Mouse (Mus musculus): ENCODE results near the gene A830005F24Rik. TPM values are rescaled to one million over a fixed set of nuclear protein-coding genes. Genes with fewer than 3 reads are reported as not detected.

The A830005F24Rik gene
- polyA plus RNA-seq (2012; rRNA removed) (0.06 and 0.35 TPM in 2 replicates), polyA plus RNA-seq (2014; fragmentation: Nextera tagmentation; extraction: Ambion mirVana) (0.30 and 0.43 TPM in 2 replicates)

DNA sequence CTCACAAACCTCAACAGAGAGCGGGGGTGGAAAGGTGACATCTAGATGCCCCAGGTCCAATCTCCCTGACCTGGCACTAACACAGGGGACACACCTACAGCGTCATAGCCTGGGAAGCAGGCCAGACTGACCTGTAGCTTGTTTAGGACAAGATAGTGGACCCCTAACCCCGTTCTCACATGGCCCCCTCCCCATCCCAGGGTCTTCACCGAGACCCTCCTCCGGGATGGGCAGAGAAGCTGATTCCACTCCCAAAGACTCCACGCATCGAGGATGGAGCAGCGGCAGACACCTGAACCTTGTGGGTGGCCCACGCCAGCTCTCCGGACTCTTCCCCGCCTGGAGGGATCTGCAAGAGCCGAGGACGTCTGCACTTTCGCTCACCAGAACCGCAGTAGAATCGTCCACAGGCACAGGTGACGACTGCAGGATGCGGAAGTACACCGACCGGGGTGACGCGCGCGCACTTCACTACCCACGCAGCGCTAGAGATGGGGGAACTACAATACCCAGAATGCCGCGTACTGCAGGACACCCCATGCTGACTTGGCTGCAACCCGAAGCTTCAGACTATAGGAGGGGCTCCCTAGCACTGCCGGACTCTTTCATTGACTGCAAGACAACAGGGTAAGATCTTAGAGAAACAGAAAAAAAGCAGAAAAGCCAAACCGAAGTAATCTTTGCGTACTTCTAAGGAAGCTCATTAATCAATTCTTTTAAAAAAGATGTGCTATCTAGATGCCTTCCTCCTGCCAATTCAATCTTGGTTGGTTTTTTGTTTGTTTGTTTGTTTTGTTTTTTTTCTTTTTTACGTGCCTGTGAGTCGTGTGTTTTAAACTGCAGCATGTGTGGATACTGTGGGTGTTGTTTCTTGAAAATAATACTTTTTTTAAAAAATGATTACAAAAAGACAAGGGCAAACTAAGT is at the start of gene A830005F24Rik, which contains the start of gene Zfp169:
A830005F24Rik (plus strand) TSS at position 568 of the 927 bp plus-strand sequence.
Zfp169 (minus strand) TSS at position 449 of the 927 bp plus-strand sequence.
- no peak within 1 kb of the TSS for H3K27ac ChIP-seq
- H3K36me3 ChIP-seq (replicated peaks; ENCODE audit: control insufficient read depth, insufficient read depth, low read depth) = no peaks in the 10 kb centered on the region
- H3K27me3 ChIP-seq (ENCODE audit: control insufficient read depth, insufficient read depth, low read length) = no peaks in the 10 kb centered on the region
- DNase-seq (ENCODE audit: low read depth in 3 of 3, low spot score in 3 of 3) (peak; percentile 67 to 70 (median 70)), ATAC-seq (ENCODE audit: insufficient read depth) (peak; percentile 97)
- H3K9me3 ChIP-seq (ENCODE audit: control insufficient read depth, low read length) = no peaks in the 10 kb centered on the region
- peak within 1 kb of the TSS; percentile 87 for H3K4me2 ChIP-seq (ENCODE audit: low read depth)
- no peak for TF ChIP-seq EP300 (IDR thresholded peaks at IDR 0.05; ENCODE audit: low read depth)
- TF ChIP-seq CTCF (IDR thresholded peaks at IDR 0.05; ENCODE audit: low read depth) = 0 out of 2 replicates have a peak, but pooled peaks have one; percentile 9
- H3K9ac ChIP-seq (replicated peaks) = peak within 1 kb of the TSS; percentile 84
- 2% methylated on average over 34 of the region's 34 CpGs for WGBS (ENCODE audit: insufficient replicate concordance)
- peaks cover 2 to 5% of the 10 kb centered on the region in 2 experiments; a peak in 2 of 4 replicates for H3K4me1 ChIP-seq (replicated peaks; ENCODE audit: control insufficient read depth in 2 of 2, insufficient read depth in 2 of 2, low read length in 1 of 2)
- peak within 1 kb of the TSS; percentile 83 to 89 for H3K4me3 ChIP-seq (ENCODE audit: insufficient read depth in 1 of 2, low read depth in 2 of 2, low read length in 2 of 2)

GRCm38 (mm10) chr13:48464170-48464569 is 49.2 kb upstream of the A830005F24Rik start:
- H3K36me3 ChIP-seq (replicated peaks; ENCODE audit: control insufficient read depth, insufficient read depth, low read depth) = no peaks in the 10 kb centered on the region

GRCm38 (mm10) chr13:48466186-48466585 is 47.2 kb upstream of the A830005F24Rik start:
- H3K4me3 ChIP-seq (ENCODE audit: insufficient read depth in 1 of 2, low read depth in 2 of 2, low read length in 2 of 2) = no peak overlapping the region
- no peak overlapping the region for H3K4me2 ChIP-seq (ENCODE audit: low read depth)
- H3K9ac ChIP-seq (replicated peaks) = no peak overlapping the region
- DNase-seq (ENCODE audit: low read depth in 3 of 3, low spot score in 3 of 3) (no peak), ATAC-seq (ENCODE audit: insufficient read depth) (no peak)
- H3K27me3 ChIP-seq (ENCODE audit: control insufficient read depth, insufficient read depth, low read length) = no peaks in the 10 kb centered on the region
- 55% methylated on average over 10 of the region's 10 CpGs for WGBS (ENCODE audit: insufficient replicate concordance)
- H3K4me1 ChIP-seq (replicated peaks; ENCODE audit: control insufficient read depth in 2 of 2, insufficient read depth in 2 of 2, low read length in 1 of 2) = no peaks in the 10 kb centered on the region
- H3K27ac ChIP-seq = no peak overlapping the region
- TF ChIP-seq EP300 (IDR thresholded peaks at IDR 0.05; ENCODE audit: low read depth) (no peak), CTCF (IDR thresholded peaks at IDR 0.05; ENCODE audit: low read depth) (no peak)
- no peaks in the 10 kb centered on the region for H3K9me3 ChIP-seq (ENCODE audit: control insufficient read depth, low read length)
- no peaks in the 10 kb centered on the region for H3K36me3 ChIP-seq (replicated peaks; ENCODE audit: control insufficient read depth, insufficient read depth, low read depth)

More at GRCm38 (mm10) chr13:48464170-48464569, 49.2 kb upstream of the A830005F24Rik start:
- DNase-seq (ENCODE audit: low read depth in 3 of 3, low spot score in 3 of 3) = peak; percentile 9 to 17 (median 16)
- Histone ChIP-seq H3K4me3 (ENCODE audit: insufficient read depth in 1 of 2, low read depth in 2 of 2, low read length in 2 of 2) (no peak overlapping the region), H3K27me3 (ENCODE audit: control insufficient read depth, insufficient read depth, low read length) (no peaks in the 10 kb centered on the region), H3K9ac (replicated peaks) (no peak overlapping the region), H3K4me2 (ENCODE audit: low read depth) (no peak overlapping the region), H3K9me3 (ENCODE audit: control insufficient read depth, low read length) (no peaks in the 10 kb centered on the region), H3K4me1 (replicated peaks; ENCODE audit: control insufficient read depth in 2 of 2, insufficient read depth in 2 of 2, low read length in 1 of 2) (no peaks in the 10 kb centered on the region), H3K27ac (no peak overlapping the region)
- TF ChIP-seq EP300 (IDR thresholded peaks at IDR 0.05; ENCODE audit: low read depth) (no peak), CTCF (IDR thresholded peaks at IDR 0.05; ENCODE audit: low read depth) (peak; percentile 69)
- no peak for ATAC-seq (ENCODE audit: insufficient read depth)
- WGBS (ENCODE audit: insufficient replicate concordance) = 13% methylated on average over 4 of the region's 4 CpGs

GRCm38 (mm10) chr13:48468656-48469180 is 44.7 kb upstream of the A830005F24Rik start:
- Histone ChIP-seq H3K27me3 (ENCODE audit: control insufficient read depth, insufficient read depth, low read length) (no peaks in the 10 kb centered on the region), H3K36me3 (replicated peaks; ENCODE audit: control insufficient read depth, insufficient read depth, low read depth) (no peaks in the 10 kb centered on the region), H3K9me3 (ENCODE audit: control insufficient read depth, low read length) (no peaks in the 10 kb centered on the region), H3K4me3 (ENCODE audit: insufficient read depth in 1 of 2, low read depth in 2 of 2, low read length in 2 of 2) (no peak overlapping the region), H3K4me1 (replicated peaks; ENCODE audit: control insufficient read depth in 2 of 2, insufficient read depth in 2 of 2, low read length in 1 of 2) (no peaks in the 10 kb centered on the region), H3K9ac (replicated peaks) (no peak overlapping the region), H3K27ac (no peak overlapping the region), H3K4me2 (ENCODE audit: low read depth) (no peak overlapping the region)
- DNase-seq (ENCODE audit: low read depth in 3 of 3, low spot score in 3 of 3) (no peak), ATAC-seq (ENCODE audit: insufficient read depth) (no peak)
- 55% methylated on average over 15 of the region's 15 CpGs for WGBS (ENCODE audit: insufficient replicate concordance)
- TF ChIP-seq CTCF (IDR thresholded peaks at IDR 0.05; ENCODE audit: low read depth) (no peak), EP300 (IDR thresholded peaks at IDR 0.05; ENCODE audit: low read depth) (no peak)

- WGBS (ENCODE audit: insufficient replicate concordance) = 74% methylated on average over 4 of the region's 4 CpGs
- no peaks in the 10 kb centered on the region for H3K36me3 ChIP-seq (replicated peaks; ENCODE audit: control insufficient read depth, insufficient read depth, low read depth)
These were observed 29.8 kb upstream of the A830005F24Rik start for GRCm38 (mm10) chr13:48483606-48484005.

More at GRCm38 (mm10) chr13:48483606-48484005, 29.8 kb upstream of the A830005F24Rik start:
- Histone ChIP-seq H3K27me3 (ENCODE audit: control insufficient read depth, insufficient read depth, low read length) (no peaks in the 10 kb centered on the region), H3K27ac (no peak overlapping the region), H3K9ac (replicated peaks) (no peak overlapping the region), H3K9me3 (ENCODE audit: control insufficient read depth, low read length) (no peaks in the 10 kb centered on the region), H3K4me1 (replicated peaks; ENCODE audit: control insufficient read depth in 2 of 2, insufficient read depth in 2 of 2, low read length in 1 of 2) (no peaks in the 10 kb centered on the region), H3K4me2 (ENCODE audit: low read depth) (no peak overlapping the region), H3K4me3 (ENCODE audit: insufficient read depth in 1 of 2, low read depth in 2 of 2, low read length in 2 of 2) (no peak overlapping the region)
- ATAC-seq (ENCODE audit: insufficient read depth) (no peak), DNase-seq (ENCODE audit: low read depth in 3 of 3, low spot score in 3 of 3) (no peak)
- TF ChIP-seq EP300 (IDR thresholded peaks at IDR 0.05; ENCODE audit: low read depth) (no peak), CTCF (IDR thresholded peaks at IDR 0.05; ENCODE audit: low read depth) (no peak)

All from liver, embryonic 14.5 days (tissue).